Comparison of ENCODE assay signal across 9 mouse cellular contexts in the genomic region with DNA sequence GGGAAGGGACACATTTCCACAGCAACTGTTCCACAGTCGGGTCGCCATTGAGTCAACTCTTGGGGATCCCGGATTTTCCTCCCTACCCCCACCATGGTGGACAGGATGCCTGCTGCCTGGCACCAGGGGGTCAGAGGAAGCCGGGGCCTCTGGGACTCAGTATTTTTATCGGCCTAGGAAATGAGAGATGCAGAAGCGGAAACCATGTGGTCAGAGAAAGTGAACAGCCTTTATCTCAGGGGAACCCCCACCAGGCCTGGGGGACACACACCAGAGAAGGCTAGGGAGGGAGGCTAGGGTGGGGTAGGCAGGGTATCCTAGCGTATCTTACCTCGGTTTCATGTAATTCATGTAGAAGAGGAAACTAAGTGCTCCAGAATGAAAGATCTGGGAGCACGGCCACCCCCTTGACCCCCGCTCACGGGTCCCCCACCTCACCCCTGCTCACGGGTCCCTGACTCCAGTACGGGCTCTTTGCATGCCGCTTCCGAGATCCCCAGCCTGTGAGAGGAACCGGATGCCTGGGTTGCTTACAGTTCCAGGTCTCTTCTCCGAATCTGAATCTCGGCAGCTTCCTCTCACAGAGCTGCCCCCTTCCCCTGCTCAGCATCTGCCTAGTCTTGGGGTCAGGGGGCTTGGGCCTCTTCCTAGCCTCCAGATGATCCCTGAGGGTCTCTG. TPM values are rescaled to one million over a fixed set of nuclear protein-coding genes. Genes with fewer than 3 reads are reported as not detected.
DNase-seq lines count a peak whose midpoint lies in the region; ATAC-seq lines count a peak whose summit lies in the region.
"Had no signal": no experiment of that assay in that cellular context is flagged by ENCODE, and none has a peak within 500 bp of the region (broad histone marks: within the 10 kb centered on the region; RNA-seq: fewer than 3 reads in every experiment).

No protein-coding gene starts in this region.

- no peaks in the 10 kb centered on the region for H3K9me3 ChIP-seq in hindbrain, embryonic 10.5 days
- H3K9me3 ChIP-seq in hindbrain, embryonic 11.5 days (ENCODE audit: control insufficient read depth, low read length): no peaks in the 10 kb centered on the region
- H3K9me3 ChIP-seq in midbrain, embryonic 14.5 days (ENCODE audit: control insufficient read depth, low read length): no peaks in the 10 kb centered on the region
- H3K9me3 ChIP-seq: embryonic facial prominence, embryonic 15.5 days had no signal

- no peak overlapping the region for H3K4me3 ChIP-seq in hindbrain, embryonic 10.5 days
- H3K4me3 ChIP-seq in hindbrain, embryonic 11.5 days (ENCODE audit: low read depth, low read length): no peak overlapping the region
- H3K4me3 ChIP-seq in midbrain, embryonic 14.5 days (replicated peaks; ENCODE audit: low read depth, low read length): no peak overlapping the region
- H3K4me3 ChIP-seq: embryonic facial prominence, embryonic 15.5 days had no signal

- ATAC-seq in hindbrain, embryonic 11.5 days (ENCODE audit: low FRiP score): no peak
- no peak for ATAC-seq in midbrain, embryonic 14.5 days (ENCODE audit: low FRiP score, low TSS enrichment)

- DNase-seq in hindbrain, embryonic 10.5 days (ENCODE audit: low spot score): no peak
- DNase-seq in hindbrain, embryonic 11.5 days (ENCODE audit: low spot score): no peak
- peak; percentile 83 for DNase-seq in heart, adult 8-10 months (ENCODE audit: low spot score)
- peak; percentile 63 for DNase-seq in kidney, postnatal 14 days
- peak; percentile 79 to 80 for DNase-seq in natural killer cell, adult 2 months (ENCODE audit: low spot score in 2 of 2)
- no peak for DNase-seq in ovary, adult 18-20 months (ENCODE audit: low spot score)
- no peak for DNase-seq in right cerebral cortex, postnatal 4 days
- DNase-seq in midbrain, embryonic 14.5 days: no peak

- peaks cover 9% of the 10 kb centered on the region; the same call in 1 of the 2 replicates for H3K4me1 ChIP-seq in hindbrain, embryonic 10.5 days (replicated peaks)
- no peaks in the 10 kb centered on the region for H3K4me1 ChIP-seq in hindbrain, embryonic 11.5 days (replicated peaks; ENCODE audit: control insufficient read depth, insufficient read depth, low read length)
- no peaks in the 10 kb centered on the region for H3K4me1 ChIP-seq in midbrain, embryonic 14.5 days (ENCODE audit: control insufficient read depth, insufficient read depth, low read length)

- H3K4me2 ChIP-seq in hindbrain, embryonic 11.5 days (replicated peaks; ENCODE audit: low read depth, low read length): no peak overlapping the region
- no peak overlapping the region for H3K4me2 ChIP-seq in midbrain, embryonic 14.5 days (ENCODE audit: low read length)
- H3K4me2 ChIP-seq: embryonic facial prominence, embryonic 15.5 days had no signal

- no peak overlapping the region for H3K9ac ChIP-seq in hindbrain, embryonic 11.5 days (ENCODE audit: low read depth, low read length)
- no peak overlapping the region for H3K9ac ChIP-seq in midbrain, embryonic 14.5 days (replicated peaks; ENCODE audit: low read length)
- H3K9ac ChIP-seq: embryonic facial prominence, embryonic 15.5 days had no signal

- peaks cover 46% of the 10 kb centered on the region for H3K36me3 ChIP-seq in hindbrain, embryonic 10.5 days
- no peaks in the 10 kb centered on the region for H3K36me3 ChIP-seq in hindbrain, embryonic 11.5 days (ENCODE audit: control insufficient read depth, insufficient read depth, low read length)
- peaks cover 27% of the 10 kb centered on the region for H3K36me3 ChIP-seq in midbrain, embryonic 14.5 days (ENCODE audit: control insufficient read depth, insufficient read depth, low read length)

- WGBS in hindbrain, embryonic 10.5 days: 82% methylated on average over 18 of the region's 18 CpGs
- WGBS in hindbrain, embryonic 11.5 days: 85% methylated on average over 18 of the region's 18 CpGs
- WGBS in midbrain, embryonic 14.5 days: 87% methylated on average over 18 of the region's 18 CpGs

- H3K27ac ChIP-seq in hindbrain, embryonic 10.5 days: peak overlapping the region; percentile 0; the same call in 1 of the 2 replicates
- H3K27ac ChIP-seq in hindbrain, embryonic 11.5 days (ENCODE audit: low read depth, low read length): no peak overlapping the region
- no peak overlapping the region for H3K27ac ChIP-seq in midbrain, embryonic 14.5 days (replicated peaks; ENCODE audit: low read depth, low read length)
- H3K27ac ChIP-seq: embryonic facial prominence, embryonic 15.5 days had no signal

- no peaks in the 10 kb centered on the region for H3K27me3 ChIP-seq in hindbrain, embryonic 10.5 days (ENCODE audit: insufficient read depth, poor library complexity, severe bottlenecking)
- no peaks in the 10 kb centered on the region for H3K27me3 ChIP-seq in hindbrain, embryonic 11.5 days (ENCODE audit: control insufficient read depth, insufficient read depth, low read length)
- H3K27me3 ChIP-seq in midbrain, embryonic 14.5 days (ENCODE audit: control insufficient read depth, insufficient read depth, low read length): no peaks in the 10 kb centered on the region
- H3K27me3 ChIP-seq: embryonic facial prominence, embryonic 15.5 days had no signal

RNA-seq across cellular contexts. Expression of gene Gm16181, which starts 2.0 kb away (rescaled TPM):
- polyA plus RNA-seq in hindbrain, embryonic 10.5 days (2016; fragmentation: Nextera tagmentation; extraction: Ambion mirVana): 0.42 and 0.46 TPM in 2 replicates
- 0.36 and 0.43 TPM in 2 replicates for polyA plus RNA-seq in hindbrain, embryonic 11.5 days (2014; fragmentation: Nextera tagmentation; extraction: Ambion mirVana)
- under 1 TPM in 1 of 4 experiments, not detected in 3; 0.72 TPM for total RNA-seq in heart, adult 8-10 months (2022)
- polyA plus RNA-seq in midbrain, embryonic 14.5 days (2014; fragmentation: Nextera tagmentation; extraction: Ambion mirVana): not detected in 2 replicates

RNA-seq across cellular contexts. Expression of gene Lta, which starts 13.5 kb away (rescaled TPM):
- polyA plus RNA-seq in hindbrain, embryonic 10.5 days (2016; fragmentation: Nextera tagmentation; extraction: Ambion mirVana): not detected in 2 replicates
- polyA plus RNA-seq in hindbrain, embryonic 11.5 days (2014; fragmentation: Nextera tagmentation; extraction: Ambion mirVana): not detected in 2 replicates
- total RNA-seq in heart, adult 8-10 months (2022): under 1 TPM in 1 of 4 experiments, not detected in 3; 0.44 TPM
- polyA plus RNA-seq in midbrain, embryonic 14.5 days (2014; fragmentation: Nextera tagmentation; extraction: Ambion mirVana): 0.20 and 0.73 TPM in 2 replicates

RNA-seq across cellular contexts. Expression of gene Atp6v1g2, which starts 14.8 kb away (rescaled TPM):
- 7.6 and 12.9 TPM in 2 replicates for polyA plus RNA-seq in hindbrain, embryonic 10.5 days (2016; fragmentation: Nextera tagmentation; extraction: Ambion mirVana)
- polyA plus RNA-seq in hindbrain, embryonic 11.5 days (2014; fragmentation: Nextera tagmentation; extraction: Ambion mirVana): 14.7 and 16.8 TPM in 2 replicates
- total RNA-seq in heart, adult 8-10 months (2022): 1 to 10 TPM; 1.7 to 3.6 (median 1.9) TPM
- polyA plus RNA-seq in midbrain, embryonic 14.5 days (2014; fragmentation: Nextera tagmentation; extraction: Ambion mirVana): 78.1 and 99.0 TPM in 2 replicates

RNA-seq across cellular contexts. Expression of gene Tnf, which starts 16.8 kb away (rescaled TPM):
- polyA plus RNA-seq in hindbrain, embryonic 10.5 days (2016; fragmentation: Nextera tagmentation; extraction: Ambion mirVana): not detected in 2 replicates
- polyA plus RNA-seq in hindbrain, embryonic 11.5 days (2014; fragmentation: Nextera tagmentation; extraction: Ambion mirVana): not detected in 2 replicates
- total RNA-seq in heart, adult 8-10 months (2022): under 1 TPM; 0.25 to 0.97 (median 0.52) TPM
- polyA plus RNA-seq in midbrain, embryonic 14.5 days (2014; fragmentation: Nextera tagmentation; extraction: Ambion mirVana): not detected in 2 replicates

RNA-seq across cellular contexts. Expression of gene Nfkbil1, which starts 16.9 kb away (rescaled TPM):
- polyA plus RNA-seq in hindbrain, embryonic 10.5 days (2016; fragmentation: Nextera tagmentation; extraction: Ambion mirVana): 10.2 and 11.6 TPM in 2 replicates
- polyA plus RNA-seq in hindbrain, embryonic 11.5 days (2014; fragmentation: Nextera tagmentation; extraction: Ambion mirVana): 2.3 and 3.7 TPM in 2 replicates
- total RNA-seq in heart, adult 8-10 months (2022): 1 to 10 TPM; 8.2 to 9.4 (median 8.5) TPM
- 3.8 and 7.3 TPM in 2 replicates for polyA plus RNA-seq in midbrain, embryonic 14.5 days (2014; fragmentation: Nextera tagmentation; extraction: Ambion mirVana)

Comparison
In these comparisons a context has a peak if more than half of its experiments do, and no peak if none do; other contexts are left out.
1. DNase-seq: peak in heart, adult 8-10 months (single experiment), kidney, postnatal 14 days (single experiment) and natural killer cell, adult 2 months (2 of 2); none in hindbrain, embryonic 10.5 days (single experiment), hindbrain, embryonic 11.5 days (single experiment), ovary, adult 18-20 months (single experiment), right cerebral cortex, postnatal 4 days (single experiment) and midbrain, embryonic 14.5 days (single experiment).